Mouse (Mus musculus) intestine, postnatal 0 days (tissue): ENCODE results near the gene Rab9. TPM values are rescaled to one million over a fixed set of nuclear protein-coding genes. Genes with fewer than 3 reads are reported as not detected.

ENCODE experiments used
- ATAC-seq: fragments of 200-750 bp; cut with Nextera tagmentation; 2 replicates; pipeline ENCODE4 v1.8.0; 2017; ENCODE audit warnings: mild to moderate bottlenecking, moderate TSS enrichment, moderate library complexity
- H3K27ac ChIP-seq: fragments of 300-500 bp; sonication (generic); 2 replicates; pipeline ENCODE4 v1.5.1; 2014; ENCODE audit warnings: mild to moderate bottlenecking, low read depth, low read length, moderate library complexity
- H3K27me3 ChIP-seq: fragments of 300-500 bp; sonication (generic); replicated peaks from 2 replicates; pipeline ENCODE4 v1.6.1; 2014; ENCODE audit warnings: low read length, mixed read lengths; ENCODE audit not compliant: control insufficient read depth, insufficient read depth
- H3K36me3 ChIP-seq: fragments of 300-500 bp; sonication (generic); 2 replicates; pipeline ENCODE4 v1.6.1; 2014; ENCODE audit warnings: mild to moderate bottlenecking, moderate library complexity; ENCODE audit not compliant: control insufficient read depth, insufficient read depth
- H3K4me1 ChIP-seq: fragments of 300-500 bp; sonication (generic); replicated peaks from 2 replicates; pipeline ENCODE4 v1.6.1; 2014; ENCODE audit warnings: antibody characterized with exemption, low read length, mixed read lengths; ENCODE audit not compliant: control insufficient read depth, insufficient read depth
- H3K4me2 ChIP-seq: fragments of 300-500 bp; sonication (generic); replicated peaks from 2 replicates; pipeline ENCODE4 v1.6.1; 2014; ENCODE audit warnings: low read depth, mild to moderate bottlenecking, moderate library complexity
- H3K4me3 ChIP-seq: fragments of 300-500 bp; sonication (generic); 2 replicates; pipeline ENCODE4 v1.5.1; 2014; ENCODE audit warnings: low read depth, low read length
- H3K9ac ChIP-seq: fragments of 300-500 bp; sonication (generic); 2 replicates; pipeline ENCODE4 v1.6.1; 2014; ENCODE audit warnings: mild to moderate bottlenecking, low read depth, low read length
- H3K9me3 ChIP-seq: fragments of 300-500 bp; sonication (generic); 2 replicates; pipeline ENCODE4 v1.6.1; 2016; ENCODE audit warnings: mixed run types; ENCODE audit not compliant: control insufficient read depth
- CTCF ChIP-seq: sonication (generic); IDR thresholded peaks from 2 replicates; pipeline ENCODE4 v1.5.1; 2016; ENCODE audit warnings: low read depth, mild to moderate bottlenecking, control low read depth, antibody characterized with exemption, moderate library complexity
- WGBS: fragments of 180-500 bp; shearing (Covaris S2); extraction: QIAGEN DNeasy Blood & Tissue Kit; methylation state at CpG from one replicate; pipeline ENCODE4 v1.1.7; 2014; 5-methylcytosine and 5-hydroxymethylcytosine counted together
- polyA plus RNA-seq: library from polyadenylated mRNA; unstranded; fragments of >200 nt; fragmentation: Nextera tagmentation; extraction: Ambion mirVana; gene quantifications from 2 replicates; pipeline ENCODE4 v1.2.1, GENCODE M21; 2015

Rab9 gene
- polyA plus RNA-seq, 1 experiment from 2014 or later, result 78.0 TPM

- ATAC-seq, result no peak
- 90% methylated on average over 7 of the region's 7 CpGs for WGBS
- H3K4me2 ChIP-seq, result no peak overlapping the region
- no peak overlapping the region for H3K9ac ChIP-seq
- H3K27ac ChIP-seq, result no peak overlapping the region
- TF ChIP-seq CTCF, result no peak
- H3K36me3 ChIP-seq, result no peaks in the 10 kb centered on the region
- no peaks in the 10 kb centered on the region for H3K9me3 ChIP-seq
- H3K27me3 ChIP-seq, result no peaks in the 10 kb centered on the region
- H3K4me1 ChIP-seq, result no peaks in the 10 kb centered on the region
- H3K4me3 ChIP-seq, result no peak overlapping the region
Measured at GRCm38 (mm10) chrX:166468321-166468720, 11.3 kb downstream of the Rab9 start.

GRCm38 (mm10) chrX:166455525-166455924, 24.1 kb downstream of the Rab9 start:
- Histone ChIP-seq H3K9ac (no peak overlapping the region), H3K27me3 (no peaks in the 10 kb centered on the region), H3K4me2 (no peak overlapping the region), H3K36me3 (no peaks in the 10 kb centered on the region), H3K4me3 (no peak overlapping the region), H3K27ac (no peak overlapping the region), H3K9me3 (no peaks in the 10 kb centered on the region), H3K4me1 (no peaks in the 10 kb centered on the region)
- no peak for ATAC-seq
- WGBS, result 86% methylated on average over 1 of the region's 1 CpGs
- no peak for TF ChIP-seq CTCF

- Histone ChIP-seq H3K4me2 (no peak overlapping the region), H3K4me1 (no peaks in the 10 kb centered on the region), H3K9me3 (no peaks in the 10 kb centered on the region), H3K27ac (no peak overlapping the region), H3K4me3 (no peak overlapping the region), H3K9ac (no peak overlapping the region), H3K36me3 (no peaks in the 10 kb centered on the region), H3K27me3 (no peaks in the 10 kb centered on the region)
- 72% methylated on average over 3 of the region's 3 CpGs for WGBS
- ATAC-seq, result no peak
- peak; percentile 28; the same call in 1 of the 2 replicates for TF ChIP-seq CTCF
Measured at GRCm38 (mm10) chrX:166454331-166454730, 25.3 kb downstream of the Rab9 start.

GRCm38 (mm10) chrX:166453532-166453931, 26.1 kb downstream of the Rab9 start:
- Histone ChIP-seq H3K27ac (no peak overlapping the region), H3K27me3 (no peaks in the 10 kb centered on the region), H3K36me3 (no peaks in the 10 kb centered on the region), H3K4me1 (no peaks in the 10 kb centered on the region), H3K4me2 (no peak overlapping the region), H3K9ac (no peak overlapping the region), H3K9me3 (no peaks in the 10 kb centered on the region), H3K4me3 (no peak overlapping the region)
- ATAC-seq, result no peak
- no peak for TF ChIP-seq CTCF
- 63% methylated on average over 6 of the region's 6 CpGs for WGBS

- TF ChIP-seq CTCF, result no peak
- ATAC-seq, result no peak
- 69% methylated on average over 3 of the region's 3 CpGs for WGBS
- H3K36me3 ChIP-seq, result no peaks in the 10 kb centered on the region
- no peak overlapping the region for H3K9ac ChIP-seq
- no peaks in the 10 kb centered on the region for H3K27me3 ChIP-seq
- no peaks in the 10 kb centered on the region for H3K4me1 ChIP-seq
- H3K27ac ChIP-seq, result no peak overlapping the region
- H3K9me3 ChIP-seq, result no peaks in the 10 kb centered on the region
- no peak overlapping the region for H3K4me3 ChIP-seq
- H3K4me2 ChIP-seq, result no peak overlapping the region
Measured at GRCm38 (mm10) chrX:166444552-166444951, 35.1 kb downstream of the Rab9 start.

- Histone ChIP-seq H3K4me1 (no peaks in the 10 kb centered on the region), H3K27me3 (no peaks in the 10 kb centered on the region), H3K27ac (peak within 1 kb of the TSS; percentile 77), H3K4me2 (peak within 1 kb of the TSS; percentile 68), H3K9me3 (no peaks in the 10 kb centered on the region), H3K4me3 (peak within 1 kb of the TSS; percentile 57), H3K9ac (peak within 1 kb of the TSS; percentile 65), H3K36me3 (no peaks in the 10 kb centered on the region)
- peak; percentile 99 for ATAC-seq
- 16% methylated on average over 38 of the region's 44 CpGs for WGBS
- TF ChIP-seq CTCF, result no peak
Measured at GRCm38 (mm10) chrX:166440616-166441063, 39.0 kb downstream of the Rab9 start, which contains the start of gene Ofd1. Gene Ofd1 (minus strand): TSS chrX:166440704.
